Mouse (Mus musculus): ENCODE measurements around the gene Igf2bp1.

The Igf2bp1 gene

GRCm38 (mm10) chr11:96005403-96006271 lies at the start of gene Igf2bp1:
Gene Igf2bp1, minus strand, starts transcription at chr11:96005940.
- no peak for DNase-seq (ENCODE audit: low read depth, low spot score)

- no peak for DNase-seq (ENCODE audit: low read depth, low spot score)
These were observed 45.1 kb upstream of the Igf2bp1 start for GRCm38 (mm10) chr11:96050854-96051253.

DNA sequence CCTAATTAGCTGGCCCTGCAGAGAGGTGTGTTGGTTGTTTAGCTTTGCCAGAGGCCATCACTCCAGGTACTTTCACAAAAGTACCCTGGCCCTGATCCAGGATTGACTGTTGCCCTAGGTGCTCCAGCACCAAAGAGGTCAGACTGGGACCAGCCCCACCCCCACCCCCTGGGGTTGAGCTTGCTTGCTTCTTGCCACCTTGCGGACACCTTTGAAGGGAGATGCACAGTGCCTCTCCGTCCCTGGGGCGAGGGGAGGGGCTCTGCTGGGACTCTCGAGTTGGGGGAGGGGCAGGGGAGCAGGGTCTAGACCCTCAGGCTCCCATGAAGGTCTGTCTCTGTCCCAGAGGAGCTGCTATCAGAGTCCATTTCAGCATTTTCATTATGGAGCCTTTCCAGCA lies 44.2 kb upstream of the Igf2bp1 start:
- no peak for DNase-seq (ENCODE audit: low read depth, low spot score)

DNA sequence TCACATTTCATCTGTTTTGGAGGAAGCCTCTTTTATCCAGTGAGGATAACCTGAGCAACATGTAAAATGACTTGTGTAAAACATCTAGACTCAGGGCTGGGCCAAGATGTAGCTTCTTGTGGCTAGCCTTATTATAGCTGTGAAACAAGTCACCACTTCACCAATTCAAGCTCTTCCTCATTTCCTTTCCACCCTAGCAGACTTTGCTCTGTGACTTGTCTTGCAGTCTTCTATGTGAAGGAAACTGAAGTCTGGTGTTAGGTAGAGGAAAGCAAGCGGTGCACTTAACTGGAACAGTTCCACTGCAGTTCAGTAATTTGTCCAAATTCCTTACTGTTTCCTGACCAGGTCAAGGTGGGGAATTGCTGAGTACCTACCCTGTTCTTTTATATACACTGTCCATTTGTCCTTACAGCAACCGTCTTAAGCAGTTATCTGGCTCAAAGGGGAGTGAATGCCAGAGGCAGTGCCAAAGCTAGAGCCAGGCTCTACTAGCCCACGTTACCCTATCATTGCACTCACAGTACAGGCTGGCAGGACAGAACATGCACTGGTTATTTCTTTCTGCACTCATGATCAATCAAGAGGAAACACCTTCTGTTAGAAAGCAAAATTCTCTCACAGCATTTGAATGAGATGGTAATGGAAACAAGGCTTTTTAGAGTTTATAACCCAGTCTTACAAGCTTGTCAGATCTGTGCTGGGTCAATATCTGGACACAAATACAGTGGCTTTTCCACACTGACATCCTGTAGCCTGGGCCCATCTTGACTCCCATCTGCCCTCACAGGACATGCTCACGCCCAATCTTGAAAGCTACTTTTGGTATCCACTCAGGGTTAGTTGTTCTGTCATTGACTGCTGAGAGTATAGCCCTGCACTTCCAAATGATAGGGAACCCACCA lies 42.0 kb upstream of the Igf2bp1 start:
- DNase-seq (ENCODE audit: low read depth, low spot score), result no peak

- no peak for DNase-seq (ENCODE audit: low read depth, low spot score)
These were observed 41.1 kb upstream of the Igf2bp1 start for GRCm38 (mm10) chr11:96046793-96047192.

DNA sequence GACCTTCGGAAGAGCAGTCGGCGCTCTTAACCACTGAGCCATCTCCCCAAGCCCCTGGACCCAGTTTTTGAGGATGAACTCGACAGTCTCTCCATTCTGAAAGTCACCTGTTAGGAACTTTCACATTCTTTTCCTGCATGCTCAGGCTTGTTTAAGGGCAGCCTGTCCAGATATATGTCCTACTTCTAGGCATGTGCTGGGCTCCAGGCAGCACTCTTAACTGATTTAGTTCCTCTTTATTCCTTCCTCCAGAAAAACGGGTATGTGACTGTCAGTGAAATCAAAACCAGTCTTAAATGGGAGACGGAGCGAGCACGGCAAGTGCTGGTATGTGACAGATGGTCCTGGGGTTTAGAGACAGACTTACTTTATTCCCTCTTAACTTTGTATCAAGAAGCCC lies 40.3 kb upstream of the Igf2bp1 start:
- no peak for DNase-seq (ENCODE audit: low read depth, low spot score)

- DNase-seq (ENCODE audit: low read depth, low spot score), result no peak
These were observed 39.2 kb upstream of the Igf2bp1 start for GRCm38 (mm10) chr11:96044803-96045567.

- DNase-seq (ENCODE audit: low read depth, low spot score), result no peak
These were observed 32.8 kb upstream of the Igf2bp1 start for GRCm38 (mm10) chr11:96038560-96038959.

GRCm38 (mm10) chr11:96037499-96037898 lies 31.8 kb upstream of the Igf2bp1 start:
- no peak for DNase-seq (ENCODE audit: low read depth, low spot score)

GRCm38 (mm10) chr11:96035133-96035532 lies 29.4 kb upstream of the Igf2bp1 start:
- no peak for DNase-seq (ENCODE audit: low read depth, low spot score)

GRCm38 (mm10) chr11:96034596-96035052 lies 28.9 kb upstream of the Igf2bp1 start, which contains the start of gene Snf8:
Gene Snf8, plus strand, starts transcription at chr11:96034885.
- peak; percentile 91 for DNase-seq (ENCODE audit: low read depth, low spot score)

GRCm38 (mm10) chr11:96034116-96034515 lies 28.4 kb upstream of the Igf2bp1 start:
- DNase-seq (ENCODE audit: low read depth, low spot score), result no peak

GRCm38 (mm10) chr11:96033264-96033663 lies 27.5 kb upstream of the Igf2bp1 start:
- DNase-seq (ENCODE audit: low read depth, low spot score), result no peak

DNA sequence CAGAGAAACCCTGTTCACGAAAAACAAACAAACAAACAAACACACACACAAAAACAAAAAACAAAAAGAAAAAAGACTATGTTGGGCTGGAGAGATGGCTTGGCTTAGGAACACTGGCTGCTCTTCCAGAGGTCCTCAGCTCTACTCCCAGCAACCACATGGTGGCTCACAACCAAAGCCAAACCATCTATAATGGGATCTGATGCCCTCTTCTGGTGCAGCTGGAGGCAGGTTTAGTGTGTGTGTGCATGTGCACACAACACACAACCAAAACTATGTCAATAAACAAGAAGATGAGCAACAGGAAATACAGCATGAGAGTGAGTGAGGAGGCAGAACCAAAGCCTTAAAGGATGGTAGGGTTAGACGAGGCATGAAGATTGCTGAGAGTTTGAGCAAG lies 26.0 kb upstream of the Igf2bp1 start:
- no peak for DNase-seq (ENCODE audit: low read depth, low spot score)

- DNase-seq (ENCODE audit: low read depth, low spot score), result no peak
These were observed 24.8 kb upstream of the Igf2bp1 start for GRCm38 (mm10) chr11:96030571-96030970.

GRCm38 (mm10) chr11:96028130-96028529 lies 22.4 kb upstream of the Igf2bp1 start:
- DNase-seq (ENCODE audit: low read depth, low spot score), result no peak

- no peak for DNase-seq (ENCODE audit: low read depth, low spot score)
These were observed 14.9 kb upstream of the Igf2bp1 start for GRCm38 (mm10) chr11:96020622-96021021.

DNA sequence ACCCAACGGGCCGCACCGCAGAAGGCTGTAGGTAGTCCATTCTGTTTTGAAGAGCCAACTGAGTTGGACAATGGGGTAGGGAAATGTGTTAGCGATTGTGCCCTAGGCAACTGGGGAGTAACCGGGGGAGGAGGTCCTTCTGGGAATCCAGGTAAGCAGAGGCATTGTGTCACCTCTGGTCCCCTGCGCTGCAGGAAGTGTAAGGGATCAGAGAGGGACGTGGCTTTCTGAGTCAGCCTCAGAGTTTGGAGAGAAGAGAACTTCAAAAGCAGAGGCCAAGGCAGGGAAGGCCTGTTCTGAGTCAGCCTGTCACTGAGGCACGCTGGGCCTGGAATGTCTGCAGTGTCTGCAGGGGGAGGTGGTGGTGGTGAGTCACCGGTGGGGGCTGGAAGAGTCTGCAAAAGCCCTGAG lies 12.2 kb upstream of the Igf2bp1 start:
- DNase-seq (ENCODE audit: low read depth, low spot score), result no peak

- DNase-seq (ENCODE audit: low read depth, low spot score), result no peak
These were observed 9.7 kb upstream of the Igf2bp1 start for GRCm38 (mm10) chr11:96015421-96015820.

- DNase-seq (ENCODE audit: low read depth, low spot score), result no peak
These were observed 6.2 kb upstream of the Igf2bp1 start for GRCm38 (mm10) chr11:96011982-96012381.

GRCm38 (mm10) chr11:96008827-96009226 lies 3.1 kb upstream of the Igf2bp1 start:
- DNase-seq (ENCODE audit: low read depth, low spot score), result no peak

Measured in telencephalon, adult 2 months (tissue).